Mouse (Mus musculus) heart, postnatal 4 days (tissue): ENCODE results near the gene Ufc1. TPM values are rescaled to one million over a fixed set of nuclear protein-coding genes. Genes with fewer than 3 reads are reported as not detected.
A peak's percentile ranks its signal among the peaks of the same experiment; 100 is the strongest.
"Not testable (repeated sequence)": the region's sequence is repeated elsewhere in the genome, so short reads cannot be mapped to it uniquely, and the experiment has no call there.

Source experiments
- DNase-seq: peaks from one replicate; pipeline ENCODE4 v3.0.0; 2021
- total RNA-seq, 2 experiments: library from RNA; stranded (reverse); gene quantifications; 2 replicates each; pipeline ENCODE4 v1.2.3; 2021

The Ufc1 gene
- total RNA-seq, 2 experiments from 2014 or later, result 102 to 108 TPM

DNA sequence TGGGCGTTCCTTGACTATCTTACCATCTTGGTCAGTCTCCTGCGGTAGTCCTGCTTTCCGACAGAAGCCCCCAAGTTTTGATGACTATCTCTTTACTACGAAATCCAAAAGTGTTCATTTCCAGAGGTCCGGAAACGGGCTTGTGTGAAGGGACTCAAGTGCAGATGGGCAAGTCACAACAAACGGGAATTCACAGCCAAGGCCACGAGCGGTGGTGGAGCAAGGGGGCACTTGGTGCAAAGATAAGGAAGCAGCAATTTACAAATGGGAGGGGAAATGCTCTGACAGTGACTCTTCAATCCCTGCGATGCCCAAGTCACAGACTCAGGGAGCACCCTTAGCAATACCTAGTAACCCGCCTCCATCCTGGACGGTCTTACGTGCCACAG lies 47.4 kb downstream of the Ufc1 start:
- no peak for DNase-seq

DNA sequence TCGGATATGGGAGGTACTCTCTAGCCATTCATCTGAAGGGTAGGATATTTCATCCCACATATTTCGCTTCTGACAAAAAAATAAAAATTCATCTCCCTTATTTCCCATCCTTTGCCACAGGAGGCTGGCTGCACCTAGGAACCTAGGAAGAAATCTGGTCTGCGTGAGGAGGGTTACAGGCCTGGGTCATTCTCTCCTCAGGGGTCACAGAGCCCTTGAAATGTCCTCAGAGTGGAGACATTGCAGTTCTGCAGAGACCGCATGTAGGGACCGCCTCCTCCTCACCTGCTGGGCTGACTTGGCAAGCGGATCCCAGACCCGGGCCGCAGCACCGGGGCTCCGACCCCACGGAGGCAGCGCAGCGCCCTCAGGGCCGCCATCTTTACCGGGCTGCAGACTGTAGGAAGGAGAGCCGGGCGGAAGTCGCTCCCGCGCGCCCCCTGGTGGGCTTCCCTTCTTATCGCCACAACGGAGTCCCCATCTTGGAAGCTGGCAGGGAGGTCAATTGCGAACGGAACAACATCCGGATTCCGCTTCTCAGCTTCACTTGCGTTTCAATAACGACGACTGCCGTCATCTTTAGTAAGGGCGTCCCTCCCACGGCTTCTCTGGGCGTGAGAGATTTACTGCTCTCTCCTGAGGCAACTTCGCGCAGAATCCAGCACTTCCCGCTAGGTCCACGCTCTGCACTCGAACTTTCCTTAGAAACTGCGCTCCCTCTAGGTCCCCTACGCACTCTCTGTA lies 47.9 kb downstream of the Ufc1 start:
- DNase-seq, result peak; percentile 98

DNA sequence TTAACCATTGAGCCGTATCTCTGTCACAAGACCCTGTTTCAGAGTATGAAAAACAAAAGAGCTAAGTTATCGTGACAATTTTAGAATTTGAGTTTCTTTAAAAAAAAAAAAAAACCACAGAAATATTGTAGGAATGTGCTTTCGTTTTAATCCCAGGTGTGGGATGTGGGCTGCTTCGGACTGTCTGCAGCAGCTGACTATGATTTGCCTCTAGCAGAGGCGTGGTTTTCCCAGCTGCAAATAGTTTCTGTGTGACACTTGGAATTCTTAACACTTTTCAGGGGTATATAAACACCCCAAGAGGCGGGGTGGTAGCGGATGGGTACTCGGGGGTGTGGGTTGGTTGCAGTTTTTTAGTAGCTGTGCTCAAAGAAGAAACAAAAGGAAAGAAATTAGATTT lies 49.5 kb downstream of the Ufc1 start:
- no peak for DNase-seq

DNA sequence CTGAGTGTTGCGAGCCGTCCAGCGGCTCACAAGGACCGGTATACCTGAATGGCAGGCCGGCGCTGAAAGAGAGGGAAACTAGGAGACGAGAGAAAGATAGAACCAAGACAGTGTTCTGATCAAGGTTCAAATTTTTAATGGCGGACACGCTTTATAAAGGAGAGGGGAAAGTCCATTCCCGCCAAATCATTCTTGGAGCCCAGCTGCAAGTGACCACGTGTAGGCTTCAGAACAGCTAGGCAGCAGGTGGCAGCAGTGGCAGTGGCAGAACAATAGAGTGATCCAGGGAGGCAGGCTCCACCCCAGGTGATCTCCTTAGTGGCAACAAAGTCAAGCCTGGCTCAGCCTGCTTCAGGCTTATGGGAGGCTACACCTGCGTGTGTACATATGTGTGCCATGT lies 52.9 kb downstream of the Ufc1 start:
- not testable (repeated sequence) for DNase-seq

DNA sequence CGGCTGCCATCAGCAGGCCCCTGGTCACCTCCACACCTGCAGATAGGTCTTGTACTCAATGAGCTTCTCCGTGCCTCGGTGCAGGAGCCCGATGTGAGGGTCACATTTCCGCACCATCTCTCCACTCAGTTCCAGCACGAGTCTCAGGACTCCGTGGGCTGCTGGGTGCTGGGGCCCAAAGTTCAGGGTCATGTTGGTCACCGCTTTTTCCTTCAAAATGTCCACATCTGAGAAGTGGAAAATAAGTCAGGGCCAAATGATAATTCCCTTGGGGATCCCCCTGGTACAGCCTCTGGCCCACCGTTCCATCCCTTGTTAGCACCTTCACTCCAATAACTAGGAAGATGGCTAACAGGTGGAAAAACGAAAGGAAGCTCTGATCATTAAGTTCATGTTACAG lies 53.9 kb downstream of the Ufc1 start:
- no peak for DNase-seq

DNA sequence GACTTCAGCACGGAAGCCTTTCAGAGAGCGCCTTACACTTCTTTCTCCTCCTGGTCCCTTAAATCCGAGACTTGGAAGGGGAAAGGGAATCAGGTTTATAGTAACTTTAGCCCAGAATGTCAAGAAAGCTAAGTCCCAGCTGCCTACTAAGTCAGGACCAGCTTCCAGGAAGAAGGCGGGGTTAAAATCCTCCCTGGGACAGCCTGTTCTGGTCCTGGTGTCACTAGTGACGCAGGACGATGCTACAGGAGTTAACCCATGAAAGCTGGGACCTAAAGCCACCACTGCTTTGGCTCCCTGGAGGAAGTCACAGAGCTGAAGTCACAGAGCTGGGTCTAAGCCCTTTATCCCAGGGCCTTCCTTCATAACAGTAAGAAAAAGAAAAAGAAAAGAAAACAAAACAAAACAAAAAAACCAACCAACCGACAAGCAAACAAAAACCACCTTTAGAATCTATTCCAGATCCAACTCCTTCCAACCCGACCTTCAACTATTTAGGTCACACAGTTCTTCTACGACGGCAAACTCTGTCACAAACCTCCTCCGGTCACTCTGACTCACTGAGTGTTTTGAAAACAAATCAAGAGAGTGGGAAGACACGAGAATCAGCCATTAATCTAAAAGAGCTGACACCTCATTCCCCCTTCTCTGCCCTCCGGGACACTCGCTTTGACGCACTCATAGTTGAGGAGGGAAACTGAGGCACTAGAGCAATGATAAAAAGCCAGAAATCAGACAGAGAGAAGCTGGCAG lies 54.7 kb downstream of the Ufc1 start:
- DNase-seq, result peak; percentile 49

Other genes with a start within 250 kb of the Ufc1 start
- 1 to 10 TPM; 4.2 to 4.6 TPM for gene Fcgr3, start 230.1 kb downstream of the Ufc1 start, total RNA-seq
- gene Cfap126, start 181.1 kb downstream of the Ufc1 start, total RNA-seq, result 1 to 10 TPM in 1 of 2 experiments, under 1 TPM in 1; 0.64 to 1.5 TPM
- 100 to 1,000 TPM; 847 to 901 TPM for gene Sdhc, start 144.4 kb downstream of the Ufc1 start, total RNA-seq
- gene Mpz, start 144.3 kb downstream of the Ufc1 start, total RNA-seq, result 10 to 100 TPM in 1 of 2 experiments, 1 to 10 TPM in 1; 9.3 to 34.8 TPM
- gene Pcp4l1, start 98.8 kb downstream of the Ufc1 start, total RNA-seq, result 100 to 1,000 TPM; 109 to 138 TPM
- not detected for gene Nr1i3, start 81.1 kb downstream of the Ufc1 start, total RNA-seq
- gene Tomm40l, start 72.5 kb downstream of the Ufc1 start, total RNA-seq, result 10 to 100 TPM; 79.9 to 85.2 TPM
- 1 to 10 TPM; 1.7 to 1.8 TPM for gene Apoa2, start 70.0 kb downstream of the Ufc1 start, total RNA-seq
- 10 to 100 TPM in 1 of 2 experiments, 1 to 10 TPM in 1; 8.7 to 10.1 TPM for gene Fcer1g, start 60.7 kb downstream of the Ufc1 start, total RNA-seq
- gene Adamts4, start 44.6 kb downstream of the Ufc1 start, total RNA-seq, result 1 to 10 TPM; 8.2 to 8.7 TPM
- gene Ndufs2, start 43.6 kb downstream of the Ufc1 start, total RNA-seq, result 100 to 1,000 TPM; 862 to 916 TPM
- gene B4galt3, start 24.7 kb downstream of the Ufc1 start, total RNA-seq, result 10 to 100 TPM; 26.7 to 29.9 TPM
- gene Ppox, start 13.8 kb downstream of the Ufc1 start, total RNA-seq, result 10 to 100 TPM; 22.3 to 23.4 TPM
- 10 to 100 TPM; 23.2 to 23.7 TPM for gene Usp21, start 7.0 kb downstream of the Ufc1 start, total RNA-seq
- 10 to 100 TPM; 28.5 to 29.8 TPM for gene Dedd, start 34.1 kb upstream of the Ufc1 start, total RNA-seq
- 10 to 100 TPM; 17.9 to 20.3 TPM for gene Nit1, start 50.6 kb upstream of the Ufc1 start, total RNA-seq
- gene Pfdn2, start 50.6 kb upstream of the Ufc1 start, total RNA-seq, result 10 to 100 TPM; 76.2 to 80.2 TPM
- gene Klhdc9, start 65.8 kb upstream of the Ufc1 start, total RNA-seq, result under 1 TPM; 0.50 TPM
- gene Nectin4, start 75.1 kb upstream of the Ufc1 start, total RNA-seq, result under 1 TPM; 0.07 TPM
- gene Arhgap30, start 93.9 kb upstream of the Ufc1 start, total RNA-seq, result 1 to 10 TPM in 1 of 2 experiments, under 1 TPM in 1; 0.90 to 1.5 TPM
- gene Usf1, start 116.3 kb upstream of the Ufc1 start, total RNA-seq, result 10 to 100 TPM; 53.4 to 54.3 TPM
- gene Tstd1, start 123.8 kb upstream of the Ufc1 start, total RNA-seq, result 1 to 10 TPM; 1.1 to 1.7 TPM
- 10 to 100 TPM; 57.1 to 58.1 TPM for gene F11r, start 142.5 kb upstream of the Ufc1 start, total RNA-seq
- 1 to 10 TPM; 4.3 to 4.9 TPM for gene Alyref2, start 208.5 kb upstream of the Ufc1 start, total RNA-seq
- gene Itln1, start 240.3 kb upstream of the Ufc1 start, total RNA-seq, result not detected